Mouse (Mus musculus): ENCODE data around the gene Entpd7.

DNA sequence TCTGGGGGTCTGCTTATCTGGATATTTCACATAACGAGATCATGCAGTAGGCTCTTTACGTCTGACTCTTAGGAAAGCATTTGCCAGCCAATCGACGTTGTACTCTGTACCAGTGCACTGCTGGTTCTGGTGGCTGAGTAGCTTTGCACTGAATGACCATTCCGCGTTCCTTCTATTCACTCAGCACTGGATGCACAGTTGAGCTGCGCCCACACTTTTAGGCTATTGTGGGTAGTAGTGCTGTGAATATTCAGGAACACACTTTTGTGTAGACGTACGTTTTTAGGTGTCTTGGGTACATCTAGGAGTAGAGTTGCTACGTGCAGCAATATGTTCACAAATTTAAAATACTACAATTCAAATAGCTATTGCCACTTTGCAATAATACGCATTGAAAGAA is 30.6 kb downstream of the Entpd7 start:
- TF ChIP-seq CTCF (IDR thresholded peaks at IDR 0.05; ENCODE audit: control insufficient read depth, insufficient read depth, low read length), result no peak
- no peak for TF ChIP-seq POLR2A (IDR thresholded peaks at IDR 0.05; ENCODE audit: borderline replicate concordance, control insufficient read depth, low read depth, low read length)
